Mouse (Mus musculus): ENCODE results near the gene Mageb18. TPM values are rescaled to one million over a fixed set of nuclear protein-coding genes. Genes with fewer than 3 reads are reported as not detected.

The Mageb18 gene
- polyA plus RNA-seq, 1 experiment from 2014 or later: not detected

- DNase-seq (no peak), ATAC-seq (no peak)
- Histone ChIP-seq H3K9ac (replicated peaks) (no peak overlapping the region), H3K4me1 (ENCODE audit: insufficient read depth) (no peaks in the 10 kb centered on the region), H3K27ac (ENCODE audit: low read depth) (no peak overlapping the region), H3K36me3 (replicated peaks; ENCODE audit: insufficient read depth, low read length) (no peaks in the 10 kb centered on the region), H3K27me3 (ENCODE audit: insufficient read depth, low read length) (no peaks in the 10 kb centered on the region), H3K9me3 (ENCODE audit: low read length) (no peaks in the 10 kb centered on the region), H3K4me2 (ENCODE audit: low read depth, low read length) (no peak overlapping the region), H3K4me3 (ENCODE audit: low read depth, low read length) (no peak overlapping the region)
- TF ChIP-seq EP300 (IDR thresholded peaks at IDR 0.05; ENCODE audit: low read depth) (no peak), CTCF (IDR thresholded peaks at IDR 0.05; ENCODE audit: low read depth) (no peak)
- WGBS (ENCODE audit: insufficient replicate concordance): 29% methylated on average over 4 of the region's 4 CpGs
Observed at GRCm38 (mm10) chrX:92464773-92465172, 134.6 kb downstream of the Mageb18 start.

GRCm38 (mm10) chrX:92460496-92460895 lies 138.9 kb downstream of the Mageb18 start:
- WGBS (ENCODE audit: insufficient replicate concordance): 35% methylated on average over 3 of the region's 3 CpGs
- DNase-seq (no peak), ATAC-seq (no peak)
- Histone ChIP-seq H3K36me3 (replicated peaks; ENCODE audit: insufficient read depth, low read length) (no peaks in the 10 kb centered on the region), H3K4me2 (ENCODE audit: low read depth, low read length) (no peak overlapping the region), H3K4me1 (ENCODE audit: insufficient read depth) (no peaks in the 10 kb centered on the region), H3K27me3 (ENCODE audit: insufficient read depth, low read length) (no peaks in the 10 kb centered on the region), H3K9me3 (ENCODE audit: low read length) (no peaks in the 10 kb centered on the region), H3K27ac (ENCODE audit: low read depth) (no peak overlapping the region), H3K9ac (replicated peaks) (no peak overlapping the region), H3K4me3 (ENCODE audit: low read depth, low read length) (no peak overlapping the region)
- TF ChIP-seq CTCF (IDR thresholded peaks at IDR 0.05; ENCODE audit: low read depth) (no peak), EP300 (IDR thresholded peaks at IDR 0.05; ENCODE audit: low read depth) (no peak)

- H3K27ac ChIP-seq (ENCODE audit: low read depth): no peak overlapping the region
- DNase-seq (no peak), ATAC-seq (no peak)
- H3K9ac ChIP-seq (replicated peaks): no peak overlapping the region
- H3K4me2 ChIP-seq (ENCODE audit: low read depth, low read length): no peak overlapping the region
- no peaks in the 10 kb centered on the region for H3K36me3 ChIP-seq (replicated peaks; ENCODE audit: insufficient read depth, low read length)
- no peak for TF ChIP-seq CTCF (IDR thresholded peaks at IDR 0.05; ENCODE audit: low read depth)
- TF ChIP-seq EP300 (IDR thresholded peaks at IDR 0.05; ENCODE audit: low read depth): no peak
- no peak overlapping the region for H3K4me3 ChIP-seq (ENCODE audit: low read depth, low read length)
- no peaks in the 10 kb centered on the region for H3K9me3 ChIP-seq (ENCODE audit: low read length)
- no peaks in the 10 kb centered on the region for H3K27me3 ChIP-seq (ENCODE audit: insufficient read depth, low read length)
- H3K4me1 ChIP-seq (ENCODE audit: insufficient read depth): no peaks in the 10 kb centered on the region
Observed at GRCm38 (mm10) chrX:92387384-92387783, 212.0 kb downstream of the Mageb18 start.

- no peaks in the 10 kb centered on the region for H3K36me3 ChIP-seq (replicated peaks; ENCODE audit: insufficient read depth, low read length)
- no peak for ATAC-seq
- TF ChIP-seq CTCF (IDR thresholded peaks at IDR 0.05; ENCODE audit: low read depth) (peak; percentile 69), EP300 (IDR thresholded peaks at IDR 0.05; ENCODE audit: low read depth) (no peak)
Observed at GRCm38 (mm10) chrX:92342924-92343323, 256.4 kb downstream of the Mageb18 start.

GRCm38 (mm10) chrX:92340906-92341305 lies 258.5 kb downstream of the Mageb18 start:
- Histone ChIP-seq H3K36me3 (replicated peaks; ENCODE audit: insufficient read depth, low read length) (no peaks in the 10 kb centered on the region), H3K4me2 (ENCODE audit: low read depth, low read length) (no peak overlapping the region), H3K27me3 (ENCODE audit: insufficient read depth, low read length) (no peaks in the 10 kb centered on the region), H3K4me3 (ENCODE audit: low read depth, low read length) (no peak overlapping the region), H3K4me1 (ENCODE audit: insufficient read depth) (no peaks in the 10 kb centered on the region), H3K27ac (ENCODE audit: low read depth) (no peak overlapping the region), H3K9ac (replicated peaks) (no peak overlapping the region), H3K9me3 (ENCODE audit: low read length) (no peaks in the 10 kb centered on the region)
- TF ChIP-seq EP300 (IDR thresholded peaks at IDR 0.05; ENCODE audit: low read depth): no peak
- TF ChIP-seq CTCF (IDR thresholded peaks at IDR 0.05; ENCODE audit: low read depth): no peak
- 73% methylated on average over 6 of the region's 6 CpGs for WGBS (ENCODE audit: insufficient replicate concordance)
- DNase-seq: no peak
- no peak for ATAC-seq

More at GRCm38 (mm10) chrX:92342924-92343323, 256.4 kb downstream of the Mageb18 start:
- Histone ChIP-seq H3K4me3 (ENCODE audit: low read depth, low read length) (no peak overlapping the region), H3K4me1 (ENCODE audit: insufficient read depth) (no peaks in the 10 kb centered on the region), H3K4me2 (ENCODE audit: low read depth, low read length) (no peak overlapping the region), H3K9me3 (ENCODE audit: low read length) (no peaks in the 10 kb centered on the region), H3K27me3 (ENCODE audit: insufficient read depth, low read length) (no peaks in the 10 kb centered on the region), H3K27ac (ENCODE audit: low read depth) (no peak overlapping the region), H3K9ac (replicated peaks) (no peak overlapping the region)
- WGBS (ENCODE audit: insufficient replicate concordance): 15% methylated on average over 5 of the region's 5 CpGs
- peak; percentile 29 for DNase-seq

- Histone ChIP-seq H3K4me1 (ENCODE audit: insufficient read depth) (no peaks in the 10 kb centered on the region), H3K27me3 (ENCODE audit: insufficient read depth, low read length) (no peaks in the 10 kb centered on the region), H3K9me3 (ENCODE audit: low read length) (no peaks in the 10 kb centered on the region), H3K36me3 (replicated peaks; ENCODE audit: insufficient read depth, low read length) (no peaks in the 10 kb centered on the region), H3K4me2 (ENCODE audit: low read depth, low read length) (no peak overlapping the region), H3K9ac (replicated peaks) (no peak overlapping the region), H3K27ac (ENCODE audit: low read depth) (no peak overlapping the region), H3K4me3 (ENCODE audit: low read depth, low read length) (no peak overlapping the region)
- no peak for DNase-seq
- TF ChIP-seq EP300 (IDR thresholded peaks at IDR 0.05; ENCODE audit: low read depth) (no peak), CTCF (IDR thresholded peaks at IDR 0.05; ENCODE audit: low read depth) (no peak)
- no peak for ATAC-seq
- 76% methylated on average over 2 of the region's 2 CpGs for WGBS (ENCODE audit: insufficient replicate concordance)
Observed at GRCm38 (mm10) chrX:92339551-92339950, 259.8 kb downstream of the Mageb18 start.

GRCm38 (mm10) chrX:92333459-92333858 lies 265.9 kb downstream of the Mageb18 start:
- no peaks in the 10 kb centered on the region for H3K36me3 ChIP-seq (replicated peaks; ENCODE audit: insufficient read depth, low read length)
- WGBS (ENCODE audit: insufficient replicate concordance): 58% methylated on average over 1 of the region's 1 CpGs
- no peak overlapping the region for H3K27ac ChIP-seq (ENCODE audit: low read depth)
- H3K4me1 ChIP-seq (ENCODE audit: insufficient read depth): no peaks in the 10 kb centered on the region
- no peak for ATAC-seq
- no peaks in the 10 kb centered on the region; the same call in 1 of the 2 replicates for H3K9me3 ChIP-seq (ENCODE audit: low read length)
- H3K4me2 ChIP-seq (ENCODE audit: low read depth, low read length): no peak overlapping the region
- H3K27me3 ChIP-seq (ENCODE audit: insufficient read depth, low read length): no peaks in the 10 kb centered on the region
- TF ChIP-seq EP300 (IDR thresholded peaks at IDR 0.05; ENCODE audit: low read depth) (no peak), CTCF (IDR thresholded peaks at IDR 0.05; ENCODE audit: low read depth) (no peak)
- no peak overlapping the region for H3K4me3 ChIP-seq (ENCODE audit: low read depth, low read length)
- DNase-seq: no peak
- H3K9ac ChIP-seq (replicated peaks): no peak overlapping the region

All from liver, postnatal 0 days (tissue).